Mouse (Mus musculus) brain, embryonic 14.5 days (tissue): Measurements from ENCODE around the gene 1600012H06Rik.

Experiments used
- CTCF ChIP-seq: fragments of 200-500 bp; IDR thresholded peaks from 2 replicates; pipeline ENCODE4 v1.5.1; 2012; ENCODE audit warnings: inconsistent platforms, mild to moderate bottlenecking, moderate library complexity, borderline replicate concordance; ENCODE audit not compliant: insufficient read depth, insufficient read length; ENCODE audit errors: extremely low read depth
- POLR2A ChIP-seq: fragments of 200-500 bp; IDR thresholded peaks from 2 replicates; pipeline ENCODE4 v1.6.1; 2012; ENCODE audit warnings: mild to moderate bottlenecking, inconsistent platforms, borderline replicate concordance; ENCODE audit not compliant: poor library complexity, insufficient read depth, insufficient read length, severe bottlenecking; ENCODE audit errors: extremely low read depth

- TF ChIP-seq POLR2A (no peak), CTCF (no peak)
Observed at GRCm38 (mm10) chr17:14903212-14903611, 39.8 kb upstream of the 1600012H06Rik start.
